Mouse (Mus musculus) kidney, embryonic 14.5 days (tissue): ENCODE measurements around the gene Ang. TPM values are rescaled to one million over a fixed set of nuclear protein-coding genes. Genes with fewer than 3 reads are reported as not detected.

Experiments used
- ATAC-seq: fragments of 200-750 bp; cut with Nextera tagmentation; 2 replicates; pipeline ENCODE4 v1.8.0; 2017; ENCODE audit warnings: moderate number of reproducible peaks, mild to moderate bottlenecking, moderate TSS enrichment, moderate library complexity; ENCODE audit not compliant: low FRiP score, low TSS enrichment
- H3K27ac ChIP-seq: fragments of 300-500 bp; sonication (generic); 2 replicates; pipeline ENCODE4 v1.5.1; 2014; ENCODE audit warnings: low read depth, mild to moderate bottlenecking, low read length, moderate library complexity, mixed read lengths
- H3K27me3 ChIP-seq: fragments of 300-500 bp; sonication (generic); 2 replicates; pipeline ENCODE4 v1.6.1; 2014; ENCODE audit warnings: mild to moderate bottlenecking, low read length; ENCODE audit not compliant: control insufficient read depth, insufficient read depth
- H3K36me3 ChIP-seq: fragments of 300-500 bp; sonication (generic); 2 replicates; pipeline ENCODE4 v1.6.1; 2014; ENCODE audit warnings: low read length, mixed read lengths; ENCODE audit not compliant: control insufficient read depth, insufficient read depth
- H3K4me1 ChIP-seq: fragments of 300-500 bp; sonication (generic); 2 replicates; pipeline ENCODE4 v1.6.1; 2014; ENCODE audit warnings: low read length, mixed read lengths; ENCODE audit not compliant: control insufficient read depth, insufficient read depth
- H3K4me2 ChIP-seq: fragments of 300-500 bp; sonication (generic); replicated peaks from 2 replicates; pipeline ENCODE4 v1.6.1; 2014; ENCODE audit warnings: low read depth, mild to moderate bottlenecking, low read length
- H3K4me3 ChIP-seq: fragments of 300-500 bp; sonication (generic); 2 replicates; pipeline ENCODE4 v1.5.1; 2014; ENCODE audit warnings: mild to moderate bottlenecking, low read length
- H3K9ac ChIP-seq: fragments of 300-500 bp; sonication (generic); 2 replicates; pipeline ENCODE4 v1.6.1; 2014; ENCODE audit warnings: low read depth, mild to moderate bottlenecking, low read length, moderate library complexity
- H3K9me3 ChIP-seq: fragments of 300-500 bp; sonication (generic); 2 replicates; pipeline ENCODE4 v1.6.1; 2016; ENCODE audit warnings: low read length; ENCODE audit not compliant: control insufficient read depth
- WGBS: fragments of 180-500 bp; shearing (Covaris S2); extraction: QIAGEN DNeasy Blood & Tissue Kit; methylation state at CpG from one replicate; pipeline ENCODE4 v1.1.7; 2014; 5-methylcytosine and 5-hydroxymethylcytosine counted together
- polyA plus RNA-seq: library from polyadenylated mRNA; unstranded; fragments of >200 nt; fragmentation: Nextera tagmentation; extraction: Ambion mirVana; gene quantifications from 2 replicates; pipeline ENCODE4 v1.2.1, GENCODE M21; 2014

Gene Ang
- polyA plus RNA-seq, 1 experiment from 2014 or later, result 6.3 TPM

DNA sequence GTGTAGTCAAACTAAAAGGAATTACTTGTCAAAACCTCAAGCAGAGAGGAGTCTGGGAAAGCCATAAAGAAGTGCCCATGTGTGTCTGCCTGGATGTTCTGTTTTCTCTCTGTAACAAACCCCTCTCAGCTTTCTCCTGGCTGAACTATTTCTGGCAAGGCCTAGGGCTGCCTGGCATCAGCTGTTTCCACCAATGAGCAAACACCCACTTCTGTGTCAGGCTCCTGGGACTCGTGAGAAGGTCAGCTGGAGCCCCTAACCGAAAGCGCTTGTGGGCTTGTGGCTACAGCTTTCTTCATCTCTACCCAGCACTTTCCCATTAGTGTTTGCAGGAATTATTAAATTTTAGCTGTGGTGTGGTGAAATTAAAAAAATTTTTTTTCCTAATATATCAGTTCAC is 21.0 kb downstream of the Ang start:
- no peak for ATAC-seq
- no peak overlapping the region for H3K9ac ChIP-seq
- H3K4me2 ChIP-seq, result no peak overlapping the region
- no peak overlapping the region for H3K4me3 ChIP-seq
- 70% methylated on average over 3 of the region's 3 CpGs for WGBS
- H3K27ac ChIP-seq, result no peak overlapping the region
- 0 out of 2 replicates have a peak, but pooled peaks cover 4% of the 10 kb centered on the region for H3K4me1 ChIP-seq
- H3K36me3 ChIP-seq, result no peaks in the 10 kb centered on the region
- H3K9me3 ChIP-seq, result no peaks in the 10 kb centered on the region
- no peaks in the 10 kb centered on the region for H3K27me3 ChIP-seq

- Histone ChIP-seq H3K4me3 (no peak overlapping the region), H3K9ac (no peak overlapping the region), H3K27me3 (no peaks in the 10 kb centered on the region), H3K4me1 (0 out of 2 replicates have a peak, but pooled peaks cover 4% of the 10 kb centered on the region), H3K4me2 (peak overlapping the region; percentile 3; the same call in 1 of the 2 replicates), H3K27ac (peak overlapping the region; percentile 12; the same call in 1 of the 2 replicates), H3K36me3 (no peaks in the 10 kb centered on the region), H3K9me3 (no peaks in the 10 kb centered on the region)
- 41% methylated on average over 9 of the region's 9 CpGs for WGBS
- ATAC-seq, result peak; percentile 51; the same call in 1 of the 2 replicates
Observed at GRCm38 (mm10) chr14:51113476-51113875, 22.5 kb downstream of the Ang start.

DNA sequence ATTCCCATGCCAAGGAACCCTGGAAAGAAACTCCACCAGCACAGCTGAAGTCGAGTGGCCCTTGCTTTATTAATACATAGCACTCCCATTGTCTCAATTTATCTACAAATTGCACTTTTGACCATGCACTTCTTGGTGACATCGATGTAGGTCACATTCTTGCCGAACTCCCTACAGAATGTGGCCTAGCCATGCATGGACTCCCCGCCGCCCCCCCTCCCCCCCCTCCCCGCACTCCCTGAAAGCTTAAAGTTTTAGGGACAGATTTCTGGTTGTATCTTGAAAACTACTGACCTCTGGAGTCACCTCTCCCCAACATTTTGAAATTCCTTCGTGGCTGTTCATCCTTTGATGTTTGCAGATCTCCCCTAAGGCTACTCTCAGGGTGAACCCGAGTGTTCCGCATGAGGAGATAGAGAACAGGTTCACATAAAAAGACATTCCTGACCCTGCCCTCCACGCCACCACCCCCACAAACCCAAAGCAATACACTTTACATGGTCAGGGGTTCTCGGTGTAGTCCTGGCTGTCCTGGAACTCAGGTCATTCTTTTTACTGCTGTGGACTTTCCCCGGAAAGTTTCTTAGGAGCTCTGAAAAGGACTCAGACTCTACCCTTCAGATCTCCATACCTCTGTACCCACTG is 23.1 kb downstream of the Ang start, which contains the start of gene Eddm3b:
Eddm3b (plus strand) TSS at position 511 of the 645 bp plus-strand sequence.
- Histone ChIP-seq H3K36me3 (no peaks in the 10 kb centered on the region), H3K4me2 (peak within 1 kb of the TSS; percentile 3; the same call in 1 of the 2 replicates), H3K27ac (peak within 1 kb of the TSS; percentile 12; the same call in 1 of the 2 replicates), H3K9me3 (peaks cover 3% of the 10 kb centered on the region; the same call in 1 of the 2 replicates), H3K4me3 (no peak within 1 kb of the TSS), H3K4me1 (0 out of 2 replicates have a peak, but pooled peaks cover 4% of the 10 kb centered on the region), H3K9ac (no peak within 1 kb of the TSS), H3K27me3 (no peaks in the 10 kb centered on the region)
- peak; percentile 81; the same call in 1 of the 2 replicates for ATAC-seq
- WGBS, result 25% methylated on average over 12 of the region's 12 CpGs

DNA sequence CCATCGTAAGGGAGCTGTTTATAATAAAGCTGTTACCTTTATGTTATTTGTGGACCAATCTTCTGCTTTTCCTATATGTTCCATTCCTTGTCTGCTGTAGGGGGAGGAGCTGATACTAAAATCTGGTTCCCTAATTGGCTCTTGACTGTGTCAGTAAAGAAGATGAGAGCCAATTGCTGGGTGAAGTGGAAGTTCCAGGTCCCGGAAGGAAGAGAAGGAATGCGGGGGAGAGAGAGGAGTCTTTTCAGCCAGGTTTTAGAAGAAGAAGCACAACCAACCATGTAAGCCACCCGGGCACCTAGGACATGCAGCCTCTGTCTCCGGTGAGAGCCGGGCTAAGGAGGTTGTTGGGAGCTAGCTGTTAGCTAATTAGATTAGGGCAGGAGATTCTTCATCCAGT is 34.7 kb downstream of the Ang start:
- 89% methylated on average over 6 of the region's 6 CpGs for WGBS
- ATAC-seq, result no peak
- no peak overlapping the region for H3K9ac ChIP-seq

DNA sequence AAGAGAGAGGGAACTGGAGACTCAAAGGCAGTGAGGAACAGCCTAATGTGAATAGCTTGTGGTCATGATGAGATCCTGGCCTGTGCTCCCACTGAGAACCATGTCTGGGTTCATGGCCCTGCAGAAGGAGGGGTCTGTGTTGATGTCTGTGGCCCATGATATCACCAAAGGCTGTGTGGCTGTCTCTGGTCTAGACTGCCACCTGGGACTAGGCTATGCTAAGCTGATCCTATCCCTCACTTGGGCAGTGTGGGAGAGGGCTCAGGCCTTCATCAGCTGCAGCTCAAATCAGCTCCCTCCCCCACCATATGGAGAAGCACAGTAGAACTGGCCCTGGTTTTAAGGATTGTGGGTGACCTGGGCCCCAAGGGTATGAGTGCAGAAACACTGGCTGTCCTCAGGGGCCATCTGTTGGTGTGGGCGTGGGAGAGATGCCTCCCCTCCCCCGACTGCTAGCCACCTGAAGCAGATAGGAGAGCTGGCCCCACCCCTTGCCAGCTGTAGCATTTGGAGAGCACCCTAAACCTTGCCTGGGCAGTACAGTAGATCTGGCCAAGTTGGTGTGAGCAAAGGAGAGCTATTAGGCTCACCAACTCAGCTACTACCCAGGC is 36.8 kb downstream of the Ang start:
- no peak overlapping the region for H3K9ac ChIP-seq
- ATAC-seq, result peak; percentile 55; the same call in 1 of the 2 replicates
- H3K9me3 ChIP-seq, result no peaks in the 10 kb centered on the region
- no peaks in the 10 kb centered on the region for H3K27me3 ChIP-seq
- H3K4me3 ChIP-seq, result no peak overlapping the region
- no peak overlapping the region for H3K4me2 ChIP-seq
- no peak overlapping the region for H3K27ac ChIP-seq
- WGBS, result 49% methylated on average over 2 of the region's 2 CpGs
- no peaks in the 10 kb centered on the region for H3K4me1 ChIP-seq
- H3K36me3 ChIP-seq, result no peaks in the 10 kb centered on the region

More for the DNA sequence above, 34.7 kb downstream of the Ang start:
- no peaks in the 10 kb centered on the region for H3K27me3 ChIP-seq
- H3K36me3 ChIP-seq, result no peaks in the 10 kb centered on the region
- H3K4me2 ChIP-seq, result no peak overlapping the region
- no peak overlapping the region for H3K4me3 ChIP-seq
- no peaks in the 10 kb centered on the region for H3K4me1 ChIP-seq
- no peak overlapping the region for H3K27ac ChIP-seq
- no peaks in the 10 kb centered on the region for H3K9me3 ChIP-seq

DNA sequence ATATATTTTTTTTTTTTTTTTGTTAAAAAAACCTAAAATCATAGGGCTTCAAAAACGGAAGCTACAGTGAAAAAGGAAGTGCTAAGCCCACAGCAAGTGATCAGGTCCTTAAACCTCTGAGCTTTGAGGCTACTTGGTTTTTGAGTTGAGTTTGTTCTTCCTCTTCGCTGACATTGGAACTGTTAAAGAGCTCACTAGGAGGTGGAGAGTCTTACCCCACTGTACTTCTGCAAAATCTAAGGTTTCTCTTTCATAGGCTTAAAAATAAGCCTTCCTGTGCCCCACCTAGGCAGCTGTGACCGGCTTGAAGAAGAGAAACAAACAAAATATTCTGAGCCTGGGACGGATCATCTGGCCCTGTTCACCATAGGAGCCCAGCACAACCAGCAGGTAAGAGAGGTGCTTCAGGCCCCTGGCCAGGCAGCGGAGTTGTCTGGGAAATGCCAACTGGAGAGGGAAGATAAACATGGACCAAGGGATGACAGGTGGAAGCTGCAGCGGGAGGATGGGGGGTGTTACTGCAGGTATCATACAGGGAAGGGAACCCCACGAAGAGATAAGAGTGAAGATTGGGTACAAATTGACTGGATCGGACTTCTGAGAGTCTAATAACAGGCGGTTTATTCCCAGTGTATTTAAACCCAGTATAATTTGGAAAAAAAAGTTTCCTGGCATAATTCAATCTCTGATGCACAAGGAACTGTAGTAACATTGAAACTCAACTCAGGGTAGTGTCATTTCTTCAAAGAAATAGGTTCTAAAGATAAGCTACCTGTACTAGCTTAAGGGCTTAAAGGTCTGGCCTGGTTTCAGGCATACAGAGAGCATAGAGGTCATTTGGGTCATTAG is 38.0 kb downstream of the Ang start:
- no peaks in the 10 kb centered on the region for H3K4me1 ChIP-seq
- no peak overlapping the region for H3K27ac ChIP-seq

DNA sequence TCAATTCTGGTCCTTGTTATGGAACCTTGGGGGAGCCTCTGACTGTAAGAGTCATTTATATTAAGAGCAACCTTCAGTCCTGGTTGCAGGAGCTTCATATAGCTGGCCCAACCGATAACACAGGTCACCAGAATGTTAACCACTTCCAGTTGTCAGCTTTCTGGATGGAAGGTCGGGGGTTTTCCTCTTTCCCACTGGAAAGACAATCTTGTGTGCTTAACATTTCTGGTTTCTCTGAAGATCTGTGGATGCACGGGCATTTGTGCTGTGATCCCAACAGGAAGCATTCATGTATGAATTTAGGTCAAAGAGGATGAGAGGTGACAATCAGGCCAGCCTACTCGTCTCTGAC is 38.6 kb downstream of the Ang start:
- Histone ChIP-seq H3K27ac (no peak overlapping the region), H3K9ac (no peak overlapping the region), H3K4me1 (no peaks in the 10 kb centered on the region), H3K27me3 (no peaks in the 10 kb centered on the region), H3K9me3 (no peaks in the 10 kb centered on the region), H3K36me3 (no peaks in the 10 kb centered on the region), H3K4me3 (no peak overlapping the region), H3K4me2 (no peak overlapping the region)
- ATAC-seq, result no peak
- whole genome bisulfite sequencing, result 76% methylated on average over 4 of the region's 4 CpGs

More for the DNA sequence above, 38.0 kb downstream of the Ang start:
- Histone ChIP-seq H3K9me3 (no peaks in the 10 kb centered on the region), H3K36me3 (no peaks in the 10 kb centered on the region), H3K4me2 (no peak overlapping the region), H3K9ac (no peak overlapping the region), H3K27me3 (no peaks in the 10 kb centered on the region), H3K4me3 (no peak overlapping the region)
- ATAC-seq, result no peak
- WGBS, result 86% methylated on average over 9 of the region's 9 CpGs

DNA sequence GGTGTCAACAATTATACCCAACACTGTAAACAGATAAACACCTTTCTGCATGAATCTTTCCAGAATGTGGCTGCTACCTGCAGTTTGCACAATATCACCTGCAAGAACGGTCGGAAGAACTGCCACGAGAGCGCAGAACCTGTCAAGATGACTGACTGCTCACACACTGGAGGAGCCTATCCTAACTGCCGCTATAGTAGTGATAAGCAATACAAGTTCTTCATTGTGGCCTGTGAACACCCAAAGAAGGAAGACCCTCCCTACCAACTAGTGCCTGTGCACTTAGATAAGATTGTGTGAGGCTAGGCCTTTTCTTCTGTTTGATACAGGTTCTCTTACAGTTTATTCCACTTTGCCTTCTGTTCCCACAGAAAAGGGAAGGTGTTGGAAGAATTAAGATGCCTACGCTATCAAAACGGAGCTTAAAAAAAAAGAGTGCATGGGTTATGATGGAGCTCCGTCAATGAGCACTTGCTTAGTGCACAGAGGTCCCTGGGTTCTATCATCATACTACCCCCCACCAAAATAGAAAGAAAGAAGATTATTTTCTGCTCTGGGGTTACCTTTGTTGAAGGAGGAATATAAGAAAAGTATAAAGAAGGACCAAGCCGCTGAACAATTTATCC is 39.5 kb downstream of the Ang start:
- no peak for ATAC-seq
- H3K4me2 ChIP-seq, result no peak overlapping the region
- 91% methylated on average over 9 of the region's 9 CpGs for WGBS

More for the DNA sequence above, 39.5 kb downstream of the Ang start:
- no peak overlapping the region for H3K4me3 ChIP-seq
- H3K27ac ChIP-seq, result no peak overlapping the region
- H3K9me3 ChIP-seq, result no peaks in the 10 kb centered on the region
- no peaks in the 10 kb centered on the region for H3K4me1 ChIP-seq
- no peaks in the 10 kb centered on the region for H3K36me3 ChIP-seq
- H3K27me3 ChIP-seq, result no peaks in the 10 kb centered on the region
- no peak overlapping the region for H3K9ac ChIP-seq
